Mouse (Mus musculus) ES-Bruce4 (cell line): ENCODE results near the gene Iqca. TPM values are rescaled to one million over a fixed set of nuclear protein-coding genes. Genes with fewer than 3 reads are reported as not detected.

Experiments
- H3K27ac ChIP-seq: 2 replicates; pipeline ENCODE4 v1.5.1; 2012; ENCODE audit warnings: low read length, inconsistent platforms; ENCODE audit not compliant: insufficient read depth
- H3K27me3 ChIP-seq: 2 replicates; pipeline ENCODE4 v1.6.1; 2012; ENCODE audit warnings: mild to moderate bottlenecking, low read length, inconsistent platforms; ENCODE audit not compliant: control insufficient read depth, poor library complexity, insufficient read depth, severe bottlenecking
- H3K36me3 ChIP-seq: 2 replicates; pipeline ENCODE4 v1.6.1; 2012; ENCODE audit warnings: inconsistent platforms, mild to moderate bottlenecking, low read length, moderate library complexity; ENCODE audit not compliant: control insufficient read depth, poor library complexity, insufficient read depth, severe bottlenecking
- H3K4me1 ChIP-seq: one replicate; pipeline ENCODE4 v1.8.1; 2011; ENCODE audit warnings: low read length; ENCODE audit not compliant: control insufficient read depth, insufficient read depth
- H3K4me3 ChIP-seq: 2 replicates; pipeline ENCODE4 v1.5.1; 2011; ENCODE audit warnings: low read depth, mild to moderate bottlenecking, low read length
- H3K9ac ChIP-seq: 2 replicates; pipeline ENCODE4 v1.6.1; 2012; ENCODE audit warnings: low read depth, mild to moderate bottlenecking, inconsistent platforms; ENCODE audit not compliant: poor library complexity, severe bottlenecking
- H3K9me3 ChIP-seq: replicated peaks from 2 replicates; pipeline ENCODE4 v1.6.1; 2012; ENCODE audit warnings: mild to moderate bottlenecking, low read length, inconsistent platforms; ENCODE audit not compliant: control insufficient read depth, poor library complexity, insufficient read depth, severe bottlenecking
- CTCF ChIP-seq: IDR thresholded peaks from one replicate; pipeline ENCODE4 v1.8.1; 2011; ENCODE audit warnings: low read depth, low read length
- EP300 ChIP-seq: IDR thresholded peaks from 2 replicates; pipeline ENCODE4 v1.6.1; 2011; ENCODE audit warnings: low read depth, low read length; ENCODE audit not compliant: insufficient read depth
- POLR2A ChIP-seq: IDR thresholded peaks from one replicate; pipeline ENCODE4 v1.8.1; 2011; ENCODE audit warnings: low read length; ENCODE audit not compliant: insufficient read depth
- polyA plus RNA-seq: library from polyadenylated mRNA; stranded (reverse); fragments of >200 nt; gene quantifications from 2 replicates; pipeline ENCODE4 v1.2.4, GENCODE M21; 2011; ENCODE audit warnings: low read depth; ENCODE audit not compliant: missing spikeins, insufficient read depth, insufficient read length

Iqca gene
- polyA plus RNA-seq, 1 experiment: not detected

DNA sequence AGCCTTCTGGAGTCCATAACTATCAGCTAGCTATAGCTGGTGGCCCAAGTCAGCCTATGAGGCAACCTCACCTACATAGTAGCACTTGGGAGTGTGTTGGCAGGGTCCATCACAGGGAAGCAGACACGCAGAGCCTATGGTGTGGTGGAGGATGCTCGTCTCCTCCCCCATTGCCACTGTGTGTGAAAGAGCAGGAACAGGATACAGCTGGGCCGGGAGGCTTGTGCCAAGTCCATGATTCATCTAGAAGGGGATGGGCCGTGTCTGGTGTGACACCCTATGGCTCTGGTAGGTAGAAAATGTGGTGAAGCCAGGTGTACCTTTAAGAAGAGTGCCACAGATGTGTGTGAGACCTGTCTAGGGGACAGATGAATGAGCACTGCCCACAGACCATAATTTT is 33.0 kb upstream of the Iqca start:
- Histone ChIP-seq H3K4me3 (no peak overlapping the region), H3K36me3 (no peaks in the 10 kb centered on the region), H3K9me3 (no peaks in the 10 kb centered on the region), H3K27ac (no peak overlapping the region), H3K27me3 (no peaks in the 10 kb centered on the region; the same call in 1 of the 2 replicates), H3K9ac (no peak overlapping the region), H3K4me1 (peaks cover 3% of the 10 kb centered on the region)
- TF ChIP-seq CTCF: no peak
- no peak for TF ChIP-seq POLR2A
- no peak for TF ChIP-seq EP300

DNA sequence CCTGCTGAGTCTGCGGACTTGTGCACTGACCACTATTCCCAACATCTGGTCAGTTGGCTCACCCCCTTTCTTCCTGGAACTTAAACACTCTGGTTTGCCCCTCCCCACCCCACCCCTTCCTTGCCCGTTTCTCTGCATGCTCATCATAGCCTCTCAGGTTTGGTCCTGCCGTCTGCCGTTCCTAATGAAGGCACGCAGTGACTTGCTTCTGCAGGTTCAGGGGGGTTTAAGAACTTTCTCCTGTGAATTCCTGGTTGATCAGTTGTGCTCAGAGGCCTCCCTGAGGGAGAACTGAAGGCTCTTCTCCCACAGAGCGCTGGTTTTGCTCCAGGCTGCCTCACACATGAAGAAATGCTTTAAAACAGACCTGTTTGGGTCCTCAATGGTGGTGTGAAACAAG is 30.4 kb upstream of the Iqca start:
- no peaks in the 10 kb centered on the region for H3K36me3 ChIP-seq
- H3K9me3 ChIP-seq: no peaks in the 10 kb centered on the region
- H3K4me3 ChIP-seq: no peak overlapping the region
- no peaks in the 10 kb centered on the region for H3K4me1 ChIP-seq
- no peak overlapping the region for H3K27ac ChIP-seq
- no peak overlapping the region for H3K9ac ChIP-seq
- TF ChIP-seq CTCF: no peak
- TF ChIP-seq EP300: no peak
- TF ChIP-seq POLR2A: no peak
- no peaks in the 10 kb centered on the region; the same call in 1 of the 2 replicates for H3K27me3 ChIP-seq

DNA sequence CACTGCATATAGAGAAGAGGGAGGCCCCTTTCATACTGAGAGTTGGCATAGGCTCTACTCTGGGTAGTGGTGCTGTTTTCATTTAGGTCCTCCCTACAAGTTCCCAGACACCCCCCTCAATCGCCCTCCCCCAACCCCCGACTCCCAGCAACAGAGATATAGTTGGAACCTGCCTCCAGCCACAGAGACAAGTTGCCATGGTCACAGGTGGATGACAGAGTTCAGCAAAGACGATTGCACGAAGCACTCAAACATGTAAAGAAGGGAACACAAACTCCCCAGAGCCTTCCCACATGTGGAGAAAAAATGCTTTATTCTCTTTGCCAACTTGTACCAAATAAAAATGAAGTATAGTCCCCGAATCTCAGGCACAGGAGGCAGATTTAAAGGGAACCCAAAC is 29.3 kb upstream of the Iqca start:
- Histone ChIP-seq H3K9ac (no peak overlapping the region), H3K4me3 (no peak overlapping the region), H3K27me3 (no peaks in the 10 kb centered on the region; the same call in 1 of the 2 replicates), H3K4me1 (no peaks in the 10 kb centered on the region), H3K9me3 (no peaks in the 10 kb centered on the region), H3K36me3 (no peaks in the 10 kb centered on the region), H3K27ac (no peak overlapping the region)
- no peak for TF ChIP-seq POLR2A
- no peak for TF ChIP-seq CTCF
- TF ChIP-seq EP300: no peak

DNA sequence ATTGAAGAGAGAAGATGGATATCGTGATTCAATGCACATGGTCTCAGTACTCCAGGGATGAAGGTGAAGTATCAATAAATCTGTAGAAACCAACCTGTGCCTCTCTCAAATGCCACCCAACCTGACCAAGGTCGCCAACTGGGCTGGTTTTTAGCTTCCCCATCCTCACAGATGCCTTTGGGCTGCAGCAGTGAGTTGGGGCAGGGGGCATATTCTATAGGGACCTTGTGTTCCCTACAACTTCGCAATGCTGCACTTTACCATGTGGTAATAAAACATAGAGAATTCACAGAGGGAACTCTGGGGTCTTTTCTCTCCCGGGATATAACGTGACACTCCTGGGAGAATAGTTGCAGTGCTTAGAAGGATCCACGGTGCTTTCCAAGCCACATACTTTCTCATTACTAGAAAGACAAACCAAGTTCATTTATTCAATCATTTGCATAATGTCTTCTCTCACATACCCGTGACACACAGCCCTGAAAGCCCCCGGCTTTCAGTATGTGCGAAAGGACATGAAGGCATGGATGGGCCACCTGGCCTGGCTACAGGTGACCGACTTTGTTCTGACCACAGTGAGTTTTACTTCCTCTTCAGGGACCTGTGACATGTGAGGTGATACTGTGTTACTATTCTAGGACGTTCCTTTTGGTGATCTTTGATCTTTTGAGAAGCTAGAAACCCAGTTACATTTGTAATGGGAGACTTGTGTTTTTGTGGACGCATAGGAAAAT is 27.9 kb upstream of the Iqca start:
- H3K27me3 ChIP-seq: no peaks in the 10 kb centered on the region; the same call in 1 of the 2 replicates
- TF ChIP-seq POLR2A: no peak
- TF ChIP-seq EP300: no peak
- TF ChIP-seq CTCF: no peak
- H3K27ac ChIP-seq: no peak overlapping the region
- H3K4me1 ChIP-seq: no peaks in the 10 kb centered on the region
- no peak overlapping the region for H3K9ac ChIP-seq
- H3K36me3 ChIP-seq: no peaks in the 10 kb centered on the region
- H3K9me3 ChIP-seq: no peaks in the 10 kb centered on the region
- no peak overlapping the region for H3K4me3 ChIP-seq

DNA sequence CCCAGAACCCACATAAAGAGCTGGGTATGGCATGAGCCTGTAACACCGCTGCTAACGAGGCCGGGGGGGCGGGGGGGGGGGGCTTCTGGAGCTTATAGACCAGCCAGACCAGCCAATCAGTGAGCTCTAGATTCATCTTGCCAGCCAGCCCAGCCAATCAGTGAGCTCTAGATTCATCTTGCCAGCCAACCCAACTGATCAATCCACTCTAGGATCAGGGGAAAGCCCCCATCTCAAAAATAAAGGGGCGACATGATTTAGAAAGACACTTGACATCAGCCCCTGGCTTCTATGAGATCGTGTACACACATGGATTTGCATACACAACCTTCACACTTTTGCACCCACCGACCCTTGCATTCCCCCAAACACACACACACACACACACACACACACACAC is 27.3 kb upstream of the Iqca start:
- no peak for TF ChIP-seq EP300
- TF ChIP-seq CTCF: no peak
- Histone ChIP-seq H3K36me3 (no peaks in the 10 kb centered on the region), H3K9ac (no peak overlapping the region), H3K4me3 (no peak overlapping the region), H3K27me3 (no peaks in the 10 kb centered on the region; the same call in 1 of the 2 replicates), H3K27ac (no peak overlapping the region), H3K4me1 (no peaks in the 10 kb centered on the region), H3K9me3 (no peaks in the 10 kb centered on the region)

DNA sequence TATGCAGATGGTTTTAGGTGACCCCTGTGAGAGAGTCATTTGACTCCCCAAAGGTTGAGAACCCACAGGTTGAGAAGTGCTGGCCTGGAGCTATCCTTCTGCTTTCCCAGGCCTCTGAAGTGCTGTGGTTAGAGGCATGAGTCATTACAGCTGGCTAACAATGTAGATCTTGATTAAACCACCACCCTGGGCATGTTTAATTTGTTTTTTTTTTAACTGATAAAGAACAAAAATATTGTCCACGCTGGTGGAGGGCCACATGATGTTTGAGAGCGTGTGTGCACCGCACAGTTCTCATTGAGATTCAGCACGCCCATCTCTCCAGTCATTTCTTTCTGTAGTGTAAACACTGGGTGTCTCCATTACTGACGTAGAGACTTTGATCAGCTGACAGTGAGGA is 24.8 kb upstream of the Iqca start:
- Histone ChIP-seq H3K4me3 (no peak overlapping the region), H3K9ac (no peak overlapping the region), H3K27me3 (no peaks in the 10 kb centered on the region; the same call in 1 of the 2 replicates)

More for the DNA sequence above, 24.8 kb upstream of the Iqca start:
- Histone ChIP-seq H3K9me3 (no peaks in the 10 kb centered on the region), H3K36me3 (no peaks in the 10 kb centered on the region), H3K27ac (no peak overlapping the region), H3K4me1 (no peaks in the 10 kb centered on the region)
- no peak for TF ChIP-seq EP300
- no peak for TF ChIP-seq CTCF
- TF ChIP-seq POLR2A: no peak
